Mouse (Mus musculus): ENCODE measurements around the gene Lgr4.
"Not testable (repeated sequence)": the region's sequence is repeated elsewhere in the genome, so short reads cannot be mapped to it uniquely, and the experiment has no call there.

Gene Lgr4

DNA sequence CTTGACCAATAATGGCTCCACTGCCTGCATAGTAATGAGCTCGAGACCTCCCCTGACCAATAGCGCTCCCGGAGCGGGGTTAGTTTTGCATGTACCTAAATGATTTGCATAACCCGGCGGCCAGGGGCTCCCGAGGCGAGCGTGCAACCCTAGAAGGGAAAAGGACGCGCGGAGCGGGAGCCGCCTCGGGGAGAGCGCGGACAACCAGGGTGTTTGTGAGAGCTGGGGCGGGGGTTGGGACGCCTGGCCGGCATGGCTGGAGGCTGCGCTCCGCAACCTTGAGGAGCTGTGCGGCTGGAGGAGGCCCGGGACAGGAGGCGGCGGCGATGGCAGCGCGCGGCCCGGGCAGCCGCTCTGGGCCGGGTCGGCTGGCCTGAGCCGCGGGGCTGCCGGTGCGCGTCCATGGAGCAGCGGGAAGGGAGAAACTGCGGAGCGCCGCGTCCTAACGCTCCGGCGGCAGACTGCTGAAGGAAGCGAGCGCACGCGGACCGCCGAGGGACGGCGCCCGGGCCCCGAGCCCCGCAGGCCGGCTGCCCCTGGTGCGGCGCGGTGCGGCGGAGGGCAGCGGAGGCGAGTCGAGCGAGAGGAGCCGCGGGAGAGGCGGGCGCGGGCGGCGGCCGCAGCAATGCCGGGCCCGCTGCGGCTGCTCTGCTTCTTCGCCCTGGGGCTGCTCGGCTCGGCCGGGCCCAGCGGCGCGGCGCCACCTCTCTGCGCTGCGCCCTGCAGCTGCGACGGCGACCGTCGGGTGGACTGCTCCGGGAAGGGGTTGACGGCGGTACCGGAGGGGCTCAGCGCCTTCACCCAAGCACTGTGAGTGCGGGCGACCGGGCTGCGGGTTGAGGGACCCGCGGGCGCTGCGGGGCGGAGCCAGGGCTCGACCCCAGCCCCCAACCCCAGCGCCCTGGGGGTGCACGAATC lies at the start of gene Lgr4:
Gene Lgr4 (plus strand): TSS at position 152 of the 918 bp plus-strand sequence.
- peak; percentile 95 to 96 for DNase-seq (ENCODE audit: low spot score in 2 of 2)

DNA sequence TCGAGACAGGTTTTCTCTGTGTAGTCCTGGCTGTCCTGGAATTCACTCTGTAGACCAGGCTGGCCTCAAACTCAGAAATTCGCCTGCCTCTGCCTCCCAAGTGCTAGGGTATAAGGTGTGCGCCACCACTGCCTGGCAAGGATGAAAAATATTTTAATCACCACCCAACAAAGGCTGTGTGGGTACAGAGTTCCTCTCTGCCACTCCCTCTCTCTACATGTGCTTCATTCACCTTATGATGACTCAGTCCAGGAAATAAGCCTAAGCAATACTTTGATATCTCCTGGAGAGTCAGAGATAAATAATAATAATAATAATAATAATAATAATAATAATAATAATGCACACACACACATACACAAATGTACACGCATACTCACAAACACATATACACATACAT lies 38.0 kb upstream of the Lgr4 start:
- not testable (repeated sequence) for DNase-seq (ENCODE audit: low spot score in 2 of 2)

DNA sequence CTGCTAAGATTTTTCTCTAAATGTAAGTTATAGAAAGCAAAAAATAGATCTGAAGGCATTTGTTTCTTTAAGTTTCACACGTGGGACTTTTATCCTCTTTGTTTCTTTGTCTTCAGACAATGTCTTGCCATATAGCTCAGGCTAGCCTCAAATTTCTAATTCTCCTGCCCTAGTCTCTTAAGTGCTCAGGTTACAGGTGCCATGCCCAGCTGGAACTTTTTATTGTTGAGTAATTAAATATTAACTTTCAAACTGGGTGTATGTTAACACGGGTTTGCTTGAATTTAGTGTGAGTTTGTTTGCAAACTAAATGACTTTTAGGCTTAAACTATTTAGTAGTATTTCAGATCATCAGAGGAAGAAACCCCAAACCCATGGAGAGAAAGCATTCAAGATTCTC lies 36.3 kb upstream of the Lgr4 start:
- no peak for DNase-seq (ENCODE audit: low spot score in 2 of 2)

DNA sequence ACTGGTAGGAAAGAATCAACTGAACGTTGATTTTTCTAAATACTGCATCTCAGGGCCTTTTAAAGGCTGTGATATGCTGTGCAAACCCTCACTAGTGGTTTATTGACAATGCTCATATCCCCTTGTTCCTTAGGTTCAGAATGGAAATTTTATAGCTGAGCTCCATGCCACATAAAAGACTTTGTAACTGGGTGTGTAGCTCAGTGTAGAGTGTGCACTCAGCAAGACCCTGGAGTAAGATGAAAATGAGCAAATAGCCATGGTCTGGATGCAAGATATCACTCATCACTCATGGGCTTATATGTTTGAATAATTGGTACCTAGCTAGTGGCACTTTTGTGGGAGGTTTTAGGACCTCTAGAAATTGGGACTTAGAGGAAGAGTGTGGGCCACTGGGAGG lies 35.8 kb upstream of the Lgr4 start:
- no peak for DNase-seq (ENCODE audit: low spot score in 2 of 2)

DNA sequence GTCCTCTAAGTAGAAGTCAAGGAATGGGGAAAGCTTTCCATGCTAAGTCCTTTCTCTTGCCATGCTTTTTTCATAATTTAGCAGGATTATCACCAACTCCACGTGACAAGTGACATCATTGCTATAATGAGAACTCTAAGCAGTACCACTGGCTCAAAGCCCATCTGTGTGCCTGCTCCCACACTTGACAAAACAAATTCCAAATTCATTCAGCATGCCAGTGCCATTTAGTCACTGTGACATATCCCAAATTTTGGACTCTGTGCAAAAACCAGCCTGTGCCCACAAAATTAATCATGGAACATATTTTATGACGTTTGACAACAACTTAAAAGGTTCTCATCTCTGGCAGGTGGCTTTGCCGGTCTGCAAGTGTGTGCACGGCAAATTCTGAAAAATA lies 33.3 kb upstream of the Lgr4 start:
- DNase-seq (ENCODE audit: low spot score in 2 of 2) = no peak

DNA sequence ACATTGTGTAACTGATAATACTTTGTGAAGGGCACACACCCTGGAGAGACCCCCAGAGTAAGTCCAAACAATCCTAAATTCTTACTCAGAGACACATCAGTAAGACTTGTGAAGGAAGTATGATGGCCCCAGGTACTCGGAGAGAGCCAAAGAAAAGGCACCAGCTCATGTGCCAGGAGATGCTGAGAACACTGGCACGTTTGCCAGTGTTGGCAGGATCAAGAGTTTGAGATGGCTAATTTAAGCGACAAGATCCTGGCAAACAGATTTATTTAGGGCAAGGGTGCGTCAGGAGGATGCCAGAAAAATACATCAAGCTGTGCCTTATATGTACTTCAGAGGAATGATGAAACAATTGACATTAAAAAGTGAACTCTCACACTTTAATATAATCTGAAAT lies 32.9 kb upstream of the Lgr4 start:
- DNase-seq (ENCODE audit: low spot score in 2 of 2) = no peak

DNA sequence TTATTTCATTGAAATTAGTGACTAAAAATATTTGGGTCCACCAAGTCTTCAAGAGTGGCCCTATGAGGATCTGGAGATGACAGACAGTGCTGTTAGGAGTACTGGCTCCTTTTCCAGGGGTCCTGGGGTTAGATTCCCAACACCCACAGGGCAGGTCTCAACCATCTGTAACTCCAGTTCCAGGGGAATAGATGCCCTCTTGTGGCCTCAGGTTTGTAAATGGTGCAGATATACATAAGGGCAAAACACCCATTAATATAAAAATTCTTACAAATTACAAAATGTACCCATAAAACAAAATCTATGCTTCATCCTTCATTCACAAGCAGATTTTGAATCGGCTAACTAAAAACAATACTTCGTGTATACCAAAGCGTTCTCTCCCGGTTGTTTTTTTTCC lies 27.4 kb upstream of the Lgr4 start:
- DNase-seq (ENCODE audit: low spot score in 2 of 2) = no peak

DNA sequence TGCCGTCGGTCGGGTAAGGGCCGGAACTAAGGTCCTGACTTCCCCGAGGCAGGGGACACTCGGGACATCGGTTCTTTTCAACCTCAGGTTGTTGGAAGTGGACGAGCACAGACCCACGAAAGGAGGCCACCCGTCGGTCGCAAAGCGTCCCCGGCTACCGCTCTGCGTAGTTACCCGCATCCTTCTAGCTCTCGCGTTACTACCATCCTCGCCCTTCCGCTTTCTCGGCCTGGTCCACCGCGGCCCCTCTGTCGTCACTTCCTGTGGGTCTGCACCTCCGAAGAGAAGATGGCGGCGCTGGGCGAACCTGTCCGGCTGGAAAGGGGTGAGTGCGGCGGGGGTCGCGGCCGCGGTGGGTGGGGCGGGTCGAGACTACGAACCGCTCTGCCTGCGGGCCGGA lies 26.9 kb upstream of the Lgr4 start, which contains the start of gene Lin7c:
Gene Lin7c (plus strand): TSS at position 257 of the 400 bp plus-strand sequence.
- DNase-seq (ENCODE audit: low spot score in 2 of 2) = peak; percentile 97 to 98

DNA sequence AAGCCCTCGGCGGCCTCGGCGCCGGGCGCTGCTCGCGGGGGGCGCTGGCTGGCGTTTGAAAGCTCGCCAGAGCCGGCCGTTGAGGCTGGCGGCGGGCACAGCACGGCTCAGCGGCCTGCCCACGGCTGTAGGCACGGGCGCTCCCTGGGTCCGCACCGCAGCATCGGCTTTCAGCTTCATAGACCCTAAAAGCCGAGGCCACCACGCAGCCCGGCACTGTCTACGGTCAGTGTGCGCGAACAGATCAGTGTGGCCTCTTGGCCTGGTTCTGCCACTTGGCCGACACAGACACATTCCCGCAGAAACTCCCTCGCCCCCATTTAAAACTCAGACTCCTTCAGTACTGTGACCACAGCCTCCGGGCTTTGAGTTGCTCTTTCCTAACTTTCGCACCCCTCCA lies 26.4 kb upstream of the Lgr4 start:
- DNase-seq (ENCODE audit: low spot score in 2 of 2) = peak; percentile 47 to 51

DNA sequence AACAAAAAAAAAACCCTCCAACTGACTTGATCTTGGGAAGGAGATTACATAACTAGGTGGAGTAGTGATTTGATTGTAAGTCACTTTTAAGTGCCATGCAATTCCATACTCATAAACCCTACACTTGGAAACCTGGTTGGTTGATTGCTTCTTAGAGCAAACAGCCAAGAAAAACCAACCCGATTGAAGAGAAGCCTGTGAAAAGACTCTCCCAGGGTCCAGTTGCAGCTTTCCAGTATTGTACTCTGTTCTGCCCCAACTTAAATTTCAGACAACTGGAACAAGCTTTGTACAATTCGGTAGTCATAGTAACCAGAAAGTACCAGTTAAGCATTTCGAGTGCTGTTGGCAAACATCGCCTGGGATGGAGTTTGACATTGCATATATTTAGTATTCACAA lies 26.0 kb upstream of the Lgr4 start:
- DNase-seq (ENCODE audit: low spot score in 2 of 2) = no peak

DNA sequence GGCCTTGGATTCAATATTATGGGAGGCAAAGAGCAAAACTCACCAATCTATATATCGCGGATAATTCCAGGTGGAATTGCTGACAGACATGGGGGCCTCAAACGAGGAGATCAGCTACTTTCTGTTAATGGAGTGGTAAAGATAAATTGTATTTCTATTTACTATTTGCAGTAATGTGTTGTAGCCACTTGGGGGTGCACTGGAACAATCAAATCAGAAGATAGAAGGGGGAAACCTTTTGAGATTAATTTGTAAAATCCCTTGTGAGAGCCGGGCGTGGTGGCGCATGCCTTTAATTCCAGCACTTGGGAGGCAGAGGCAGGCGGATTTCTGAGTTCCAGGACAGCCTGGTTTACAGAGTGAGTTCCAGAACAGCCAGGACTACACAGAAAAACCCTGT lies 21.1 kb upstream of the Lgr4 start:
- DNase-seq (ENCODE audit: low spot score in 2 of 2) = no peak

DNA sequence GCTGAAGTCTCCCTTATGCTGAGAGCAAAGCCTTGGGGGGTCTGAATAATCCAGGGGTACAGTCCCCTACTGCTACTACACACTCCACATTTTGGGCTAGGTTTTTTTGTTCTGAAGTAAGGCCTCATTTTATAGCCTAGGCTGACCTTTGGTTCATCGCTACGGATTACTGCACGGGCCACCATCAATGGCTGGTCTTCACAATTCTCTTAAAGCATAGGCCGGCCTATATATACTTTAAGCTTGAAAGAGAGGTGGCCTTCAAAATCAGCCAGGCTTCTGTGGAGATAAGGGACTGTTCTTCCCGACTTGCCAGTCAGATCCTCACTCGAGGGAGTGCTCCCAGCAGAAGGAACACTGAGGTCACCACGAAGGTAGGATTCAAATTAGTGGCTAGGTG lies 14.6 kb upstream of the Lgr4 start:
- no peak for DNase-seq (ENCODE audit: low spot score in 2 of 2)

DNA sequence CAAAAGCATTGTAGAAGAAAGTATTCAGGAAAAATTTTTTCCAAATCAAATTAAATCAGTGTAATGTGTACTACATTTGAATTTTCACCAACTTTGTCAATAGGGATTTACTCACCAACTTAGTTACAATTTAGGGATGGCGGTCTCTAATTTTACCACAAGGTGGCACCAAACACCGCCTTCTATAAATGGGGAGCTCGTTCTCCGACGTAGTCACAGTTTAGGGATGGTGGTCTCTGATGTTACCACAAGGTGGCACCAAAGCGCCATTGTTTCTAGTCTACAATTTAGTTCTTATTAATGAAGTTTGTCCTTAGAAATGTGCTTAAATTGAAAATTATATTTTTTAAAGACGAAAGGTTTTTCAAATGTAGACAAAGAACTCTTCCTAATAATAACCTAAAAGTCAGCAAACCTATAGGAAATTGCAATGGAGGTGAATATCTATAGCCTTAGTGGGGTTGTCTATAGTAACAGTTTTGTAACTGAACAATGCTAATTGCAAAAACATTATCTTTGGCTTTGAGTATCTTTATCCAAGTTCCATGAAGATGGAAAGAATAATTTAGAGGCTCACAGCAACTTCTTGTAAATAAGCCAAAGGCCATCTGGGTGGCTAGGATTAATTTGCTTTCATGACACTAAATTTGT lies 13.2 kb upstream of the Lgr4 start:
- peak; percentile 90 to 94 for DNase-seq (ENCODE audit: low spot score in 2 of 2)

DNA sequence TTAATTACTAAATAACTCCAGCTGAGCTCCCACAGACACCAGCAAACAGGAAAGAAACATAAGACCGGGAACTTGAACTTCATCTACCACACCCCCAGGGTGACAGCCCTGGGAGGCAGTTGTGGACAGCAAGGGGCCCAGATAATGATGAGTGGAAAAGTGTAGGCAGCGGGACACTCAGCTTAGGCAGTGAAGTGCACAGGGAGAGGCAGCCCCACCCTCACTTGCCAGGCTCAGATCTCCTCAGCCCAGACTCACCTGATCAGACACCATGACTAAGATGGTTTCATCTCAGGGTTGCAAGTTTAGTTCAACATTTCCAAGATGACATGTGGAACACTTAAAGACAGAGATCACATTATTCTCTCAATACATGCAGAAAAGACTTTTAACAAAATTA lies 8.3 kb upstream of the Lgr4 start:
- no peak for DNase-seq (ENCODE audit: low spot score in 2 of 2)

DNA sequence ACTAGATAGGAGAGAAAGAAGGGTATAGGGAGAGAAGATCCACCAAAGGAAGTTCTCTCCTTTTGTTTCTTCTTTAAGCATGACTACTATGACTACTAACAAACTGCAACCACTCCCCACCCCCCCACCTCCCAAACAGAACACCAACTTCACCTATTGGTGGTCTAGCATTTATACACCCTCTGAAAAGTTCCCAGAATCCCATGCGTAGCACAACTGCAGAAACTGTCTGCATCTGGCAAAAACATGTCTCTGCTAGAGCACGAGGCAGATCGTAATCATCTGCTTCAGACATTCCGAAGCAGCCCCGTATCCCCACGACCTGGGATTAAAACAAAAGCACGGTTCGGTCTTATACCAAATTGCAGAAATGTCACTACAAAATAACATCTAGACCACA lies 5.2 kb upstream of the Lgr4 start:
- DNase-seq (ENCODE audit: low spot score in 2 of 2) = no peak

DNA sequence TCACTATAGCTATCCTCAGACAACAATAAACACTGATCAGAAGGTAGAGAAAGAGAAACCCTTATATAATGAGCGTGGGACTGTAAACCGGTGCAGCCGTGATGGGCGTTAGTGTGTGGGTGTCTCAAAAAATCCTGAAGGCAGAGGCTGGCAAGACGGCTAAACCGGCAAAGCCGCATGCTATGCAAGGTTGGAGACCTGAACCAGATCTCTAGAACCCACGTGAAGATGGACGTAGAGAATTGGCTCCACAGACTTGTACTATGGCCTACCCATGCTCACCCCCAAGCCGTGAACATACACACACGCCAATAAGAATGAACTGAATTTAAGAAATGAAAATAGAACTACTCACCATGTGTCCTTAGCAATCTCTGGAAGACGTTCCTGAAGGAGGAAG lies 4.7 kb upstream of the Lgr4 start:
- DNase-seq (ENCODE audit: low spot score in 2 of 2) = no peak

DNA sequence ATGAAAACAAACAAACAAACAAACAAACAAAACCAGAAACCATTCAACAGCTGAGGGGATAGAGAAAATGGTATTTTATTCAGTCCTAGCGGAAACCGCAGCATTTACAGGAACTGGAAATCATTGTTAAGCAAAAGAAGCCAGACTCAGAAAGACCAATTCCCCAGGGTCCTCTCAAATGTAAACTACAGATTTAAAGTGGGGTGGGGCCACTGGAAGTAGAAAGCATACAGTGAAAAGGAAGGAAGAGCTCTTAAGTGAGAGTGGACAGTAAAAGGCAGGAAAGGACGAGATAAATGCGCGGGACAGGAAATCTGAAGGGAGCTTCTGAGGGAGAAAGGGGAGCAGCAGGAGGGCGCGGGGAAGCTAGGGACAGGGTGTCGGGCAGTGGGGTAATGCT lies 4.2 kb upstream of the Lgr4 start:
- DNase-seq (ENCODE audit: low spot score in 2 of 2) = no peak

DNA sequence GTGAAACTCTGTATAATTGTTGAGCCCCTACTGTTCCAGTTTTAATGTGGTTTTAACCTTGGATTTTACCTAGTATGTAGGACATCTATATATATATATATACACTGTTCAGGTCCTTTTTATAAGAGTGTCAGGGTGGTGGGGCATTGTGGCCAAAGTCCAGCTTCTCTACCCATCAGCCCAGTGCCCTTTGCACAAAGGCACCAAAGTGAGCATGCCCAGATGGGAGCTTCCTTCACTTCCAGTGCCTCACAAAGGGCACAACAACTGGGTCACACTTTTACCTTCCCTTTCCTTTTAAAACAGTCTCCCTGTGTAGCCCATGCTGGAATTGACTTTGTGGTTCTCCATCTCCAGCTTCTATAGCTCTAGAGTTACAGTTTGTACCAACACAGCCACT lies 2.8 kb upstream of the Lgr4 start:
- no peak for DNase-seq (ENCODE audit: low spot score in 2 of 2)

DNA sequence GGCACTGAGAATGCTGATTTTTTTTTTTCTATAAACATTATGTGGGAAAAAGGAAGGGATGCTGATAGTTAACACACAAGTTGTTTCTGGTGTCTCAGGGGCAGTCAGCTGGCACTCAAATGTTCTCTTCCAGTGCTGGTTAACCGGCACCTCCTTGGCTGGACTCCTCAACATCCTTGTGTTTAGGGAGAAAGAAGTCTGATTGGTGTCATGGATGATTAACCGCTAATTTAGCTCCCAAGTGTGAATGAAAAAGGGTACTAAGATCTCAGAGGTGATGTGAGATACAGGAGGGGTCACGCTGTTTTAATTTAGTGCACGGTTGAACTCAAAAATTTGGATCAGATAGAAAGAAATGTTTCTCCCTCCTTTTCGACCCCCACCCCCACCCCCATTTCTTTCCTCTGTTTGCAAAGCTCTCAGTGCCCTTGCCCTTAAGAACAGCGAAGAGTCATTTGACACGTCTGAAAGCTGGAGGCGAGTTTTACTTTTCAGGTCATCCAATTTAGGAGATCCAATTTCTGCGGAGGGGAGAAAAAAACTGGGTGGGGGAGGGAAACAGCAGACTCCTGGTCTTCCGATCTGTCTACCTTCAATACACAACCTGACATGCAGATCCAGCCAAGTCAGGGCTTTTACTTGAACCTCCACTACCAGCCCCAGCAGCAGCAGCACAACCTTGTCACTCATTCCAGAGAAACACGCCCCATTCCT lies 508 bp upstream of the Lgr4 start:
- DNase-seq (ENCODE audit: low spot score in 2 of 2) = no peak

DNA sequence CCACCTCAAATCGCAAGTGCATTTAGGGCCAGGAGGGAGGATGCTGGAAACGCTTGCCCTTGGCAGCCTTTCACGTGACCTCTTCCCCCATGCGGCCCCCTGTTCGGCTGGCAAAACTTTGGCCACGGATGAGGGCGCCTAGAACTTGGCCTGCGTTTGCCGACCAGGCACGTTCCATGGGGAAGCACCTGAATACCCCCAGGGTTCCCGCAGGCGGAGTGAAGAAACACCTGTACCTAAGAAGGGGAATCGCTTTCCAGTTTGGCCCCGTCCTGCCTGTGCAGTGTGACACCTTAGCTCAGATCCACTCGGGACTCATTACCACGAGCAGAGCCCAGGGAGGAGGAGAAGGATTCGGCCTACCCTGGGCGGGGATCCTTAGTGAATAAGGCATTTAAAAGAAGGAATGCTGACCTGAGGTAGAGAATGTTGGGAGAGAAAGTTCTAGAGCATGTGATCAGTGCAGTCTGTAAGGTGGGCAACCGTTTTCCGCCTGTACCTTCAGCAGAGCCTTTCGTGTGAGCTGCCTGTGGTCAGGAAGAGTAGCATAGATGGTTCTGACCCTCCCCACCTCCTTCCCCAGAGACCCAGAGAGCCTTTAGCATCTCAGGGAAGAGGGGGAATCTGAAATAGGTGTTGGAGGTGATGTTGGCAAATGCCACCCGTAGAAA lies 1.3 kb downstream of the Lgr4 start:
- DNase-seq (ENCODE audit: low spot score in 2 of 2) = no peak

DNA sequence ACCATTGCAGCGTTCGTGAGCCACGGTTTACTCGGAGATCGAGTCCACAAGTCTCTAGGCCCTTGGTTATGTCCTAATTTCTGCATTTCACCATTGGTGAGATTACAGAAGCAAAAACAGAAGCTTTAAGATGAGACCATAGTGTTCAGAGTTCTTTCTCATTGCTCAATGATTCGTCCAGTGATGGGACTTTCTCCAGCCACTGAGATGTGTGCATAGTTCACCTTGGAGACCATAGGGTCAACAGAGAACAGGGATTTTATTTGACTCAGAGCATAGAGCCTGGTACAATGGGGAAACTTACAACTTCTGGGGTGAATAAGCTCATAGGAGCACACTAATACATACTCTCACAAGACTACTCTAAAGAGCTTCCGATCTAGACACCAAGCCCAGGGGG lies 3.0 kb downstream of the Lgr4 start:
- DNase-seq (ENCODE audit: low spot score in 2 of 2) = no peak

All from right cerebral cortex, postnatal 10 days (tissue).